Mouse (Mus musculus): ENCODE data around the gene Prrc2b. TPM values are rescaled to one million over a fixed set of nuclear protein-coding genes. Genes with fewer than 3 reads are reported as not detected.

Prrc2b gene
- total RNA-seq, 2 experiments from 2014 or later: 67.0 to 69.6 TPM

DNA sequence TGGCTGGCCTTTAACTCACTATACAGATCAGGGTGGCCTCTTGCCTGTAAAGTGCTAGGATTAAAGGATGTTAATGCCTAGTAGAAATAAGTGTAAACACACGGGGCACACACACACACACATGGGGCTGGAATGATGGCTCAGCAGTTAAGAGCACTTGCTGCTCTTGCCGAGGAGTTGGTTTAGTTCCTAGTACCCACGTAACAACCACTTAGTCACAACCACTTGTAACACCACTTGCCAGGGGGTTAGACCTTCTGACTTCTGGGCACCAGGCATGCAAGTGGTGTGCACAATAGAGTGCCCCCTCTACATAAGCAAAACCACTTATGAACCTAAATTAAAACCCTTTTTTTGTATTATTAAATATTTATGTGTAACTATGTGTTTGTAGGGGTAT is 133.1 kb downstream of the Prrc2b start:
- DNase-seq: no peak

Small RNA genes lying within 50 kb of the gene (microRNA-seq; reads per million reads assigned to microRNA genes)
- gene Gm27805 (ENCODE audit: borderline replicate concordance in 2 of 2): 0 reads per million in 2 experiments

Other genes with a start within 250 kb of the Prrc2b start
- 1 to 10 TPM; 4.2 to 5.8 TPM for gene Aif1l, start 200.9 kb upstream of the Prrc2b start, total RNA-seq (2021)
- gene Nup214, start 176.6 kb upstream of the Prrc2b start, total RNA-seq (2021): 10 to 100 TPM; 18.6 to 21.4 TPM
- 10 to 100 TPM; 15.1 to 15.9 TPM for gene Fam78a, start 66.2 kb upstream of the Prrc2b start, total RNA-seq (2021)
- gene Plpp7, start 55.6 kb upstream of the Prrc2b start, total RNA-seq (2021): 10 to 100 TPM; 90.9 to 97.0 TPM
- gene Pomt1, start 85.5 kb downstream of the Prrc2b start, total RNA-seq (2021): 10 to 100 TPM; 13.7 to 14.7 TPM
- gene Uck1, start 109.1 kb downstream of the Prrc2b start, total RNA-seq (2021): 10 to 100 TPM; 12.0 to 13.0 TPM
- 10 to 100 TPM; 53.5 to 57.4 TPM for gene Golga2, start 136.3 kb downstream of the Prrc2b start, total RNA-seq (2021)
- gene Swi5, start 137.0 kb downstream of the Prrc2b start, total RNA-seq (2021): 100 to 1,000 TPM; 112 to 120 TPM
- 10 to 100 TPM; 25.1 to 27.7 TPM for gene Ciz1, start 201.2 kb downstream of the Prrc2b start, total RNA-seq (2021)
- gene Dnm1, start 202.3 kb downstream of the Prrc2b start, total RNA-seq (2021): 1 to 10 TPM; 6.0 to 8.7 TPM
- gene 1110008P14Rik, start 230.9 kb downstream of the Prrc2b start, total RNA-seq (2021): 10 to 100 TPM; 35.2 to 39.7 TPM
- 1 to 10 TPM; 1.4 to 2.1 TPM for gene Lcn2, start 237.2 kb downstream of the Prrc2b start, total RNA-seq (2021)
- 10 to 100 TPM; 42.2 to 49.3 TPM for gene Ptges2, start 244.8 kb downstream of the Prrc2b start, total RNA-seq (2021)

Measured in gastrocnemius, postnatal 25 days (tissue).